Mouse (Mus musculus) hindbrain, postnatal 0 days (tissue): ENCODE measurements around the gene Myh13. TPM values are rescaled to one million over a fixed set of nuclear protein-coding genes. Genes with fewer than 3 reads are reported as not detected.

ENCODE experiments used
- ATAC-seq: fragments of 200-750 bp; cut with Nextera tagmentation; 2 replicates; pipeline ENCODE4 v1.8.0; 2017; ENCODE audit warnings: mild to moderate bottlenecking, moderate TSS enrichment, moderate library complexity
- DNase-seq: peaks from one replicate; pipeline ENCODE4 v3.0.0-alpha.2; 2015; ENCODE audit warnings: low spot score
- H3K27ac ChIP-seq: fragments of 300-500 bp; sonication (generic); 2 replicates; pipeline ENCODE4 v1.5.1; 2014; ENCODE audit warnings: mild to moderate bottlenecking
- H3K27me3 ChIP-seq: fragments of 300-500 bp; sonication (generic); 2 replicates; pipeline ENCODE4 v1.6.1; 2014; ENCODE audit warnings: low read length, mixed read lengths; ENCODE audit not compliant: insufficient read depth
- H3K36me3 ChIP-seq: fragments of 300-500 bp; sonication (generic); 2 replicates; pipeline ENCODE4 v1.6.1; 2014; ENCODE audit warnings: low read length, mixed read lengths; ENCODE audit not compliant: insufficient read depth
- H3K4me1 ChIP-seq: fragments of 300-500 bp; sonication (generic); 2 replicates; pipeline ENCODE4 v1.6.1; 2014; ENCODE audit warnings: antibody characterized with exemption, low read length, mixed read lengths; ENCODE audit not compliant: insufficient read depth
- H3K4me2 ChIP-seq: fragments of 300-500 bp; sonication (generic); 2 replicates; pipeline ENCODE4 v1.6.1; 2014; ENCODE audit warnings: low read depth, mild to moderate bottlenecking, low read length, moderate library complexity, mixed read lengths
- H3K4me3 ChIP-seq: fragments of 300-500 bp; sonication (generic); 2 replicates; pipeline ENCODE4 v1.5.1; 2014; ENCODE audit warnings: low read length
- H3K9ac ChIP-seq: fragments of 300-500 bp; sonication (generic); replicated peaks from 2 replicates; pipeline ENCODE4 v1.6.1; 2014; ENCODE audit warnings: mild to moderate bottlenecking, low read length, moderate library complexity, mixed read lengths
- H3K9me3 ChIP-seq: fragments of 300-500 bp; sonication (generic); 2 replicates; pipeline ENCODE4 v1.6.1; 2016; ENCODE audit warnings: low read length, mixed read lengths
- CTCF ChIP-seq: IDR thresholded peaks from 2 replicates; pipeline ENCODE4 v1.5.1; 2016; ENCODE audit warnings: antibody characterized with exemption, control low read depth, low read depth
- WGBS: fragments of 180-500 bp; shearing (Covaris S2); extraction: QIAGEN DNeasy Blood & Tissue Kit; methylation state at CpG from one replicate; pipeline ENCODE4 v1.1.7; 2014; 5-methylcytosine and 5-hydroxymethylcytosine counted together
- polyA plus RNA-seq: library from polyadenylated mRNA; unstranded; fragments of >200 nt; fragmentation: Nextera tagmentation; extraction: Ambion mirVana; gene quantifications from 2 replicates; pipeline ENCODE4 v1.2.1, GENCODE M21; 2015
- total RNA-seq: library from RNA; depleted of rRNA; stranded (reverse); fragments of >200 nt; gene quantifications from 2 replicates; pipeline ENCODE4 v1.2.3, GENCODE M21; 2014

Gene Myh13
- total and polyA plus RNA-seq, 2 experiments from 2014 or later: under 0.01 to 0.39 TPM

DNA sequence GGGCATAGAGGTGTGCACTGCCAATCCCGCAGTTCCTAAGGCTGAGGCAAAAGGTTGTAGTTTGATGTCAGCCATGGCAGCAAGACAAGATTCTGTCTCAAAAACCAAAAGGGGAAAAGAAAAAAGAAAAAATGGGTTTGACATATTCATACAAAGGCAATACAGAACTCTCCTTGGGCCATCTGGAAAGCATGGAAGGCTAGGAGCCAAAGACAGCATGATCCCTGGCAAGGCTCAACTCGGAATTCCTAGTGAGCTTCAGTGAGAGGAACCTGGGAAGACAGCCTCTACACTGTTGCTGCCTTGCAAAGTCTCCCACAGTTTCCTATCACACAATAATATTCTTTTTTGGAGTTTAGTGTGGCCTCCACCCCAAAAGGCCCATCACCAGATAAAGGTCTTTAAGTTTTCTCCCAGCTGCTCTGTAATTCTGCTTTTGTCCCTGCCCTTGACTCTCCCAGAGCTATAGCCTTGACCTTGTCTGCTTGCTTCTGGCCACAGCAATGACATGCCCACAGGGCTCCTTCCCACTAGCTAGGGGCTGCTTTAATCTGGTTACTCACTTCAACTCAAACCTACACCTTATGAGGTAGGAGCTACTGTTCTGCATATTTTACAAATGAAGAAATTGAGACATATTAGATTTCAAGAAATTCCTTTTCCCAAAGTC, 23.9 kb downstream of the Myh13 start:
- Histone ChIP-seq H3K4me1 (peaks cover 11% of the 10 kb centered on the region; the same call in 1 of the 2 replicates), H3K9ac (no peak overlapping the region), H3K4me3 (no peak overlapping the region), H3K27me3 (no peaks in the 10 kb centered on the region), H3K36me3 (no peaks in the 10 kb centered on the region), H3K9me3 (no peaks in the 10 kb centered on the region), H3K4me2 (no peak overlapping the region), H3K27ac (no peak overlapping the region; the same call in 1 of the 2 replicates)
- no peak for TF ChIP-seq CTCF
- ATAC-seq (no peak), DNase-seq (peak; percentile 56)
- 44% methylated on average over 2 of the region's 2 CpGs for WGBS

DNA sequence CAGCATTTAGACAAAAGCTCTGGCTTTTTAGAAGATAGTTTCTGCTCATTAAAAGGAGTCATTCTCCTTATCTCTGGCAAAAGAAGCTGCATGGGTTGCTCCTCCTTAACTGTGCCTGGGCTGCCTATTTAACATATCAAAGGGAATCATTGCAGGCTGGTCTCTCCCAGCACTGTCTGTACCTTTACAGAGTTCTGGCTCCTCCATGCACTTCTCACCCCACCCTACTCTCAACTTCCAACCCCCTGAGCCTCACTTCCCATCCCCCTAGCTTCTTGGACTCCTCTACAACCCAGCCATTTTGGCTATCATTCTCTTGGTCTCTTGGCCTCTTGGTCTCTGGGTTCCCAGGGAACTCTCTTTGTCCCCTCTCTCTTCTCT, 24.4 kb downstream of the Myh13 start:
- DNase-seq (no peak), ATAC-seq (no peak)
- Histone ChIP-seq H3K27ac (no peak overlapping the region), H3K27me3 (no peaks in the 10 kb centered on the region), H3K4me2 (no peak overlapping the region), H3K4me1 (peaks cover 11% of the 10 kb centered on the region; the same call in 1 of the 2 replicates), H3K36me3 (no peaks in the 10 kb centered on the region), H3K4me3 (no peak overlapping the region), H3K9me3 (no peaks in the 10 kb centered on the region), H3K9ac (no peak overlapping the region)
- TF ChIP-seq CTCF: no peak

DNA sequence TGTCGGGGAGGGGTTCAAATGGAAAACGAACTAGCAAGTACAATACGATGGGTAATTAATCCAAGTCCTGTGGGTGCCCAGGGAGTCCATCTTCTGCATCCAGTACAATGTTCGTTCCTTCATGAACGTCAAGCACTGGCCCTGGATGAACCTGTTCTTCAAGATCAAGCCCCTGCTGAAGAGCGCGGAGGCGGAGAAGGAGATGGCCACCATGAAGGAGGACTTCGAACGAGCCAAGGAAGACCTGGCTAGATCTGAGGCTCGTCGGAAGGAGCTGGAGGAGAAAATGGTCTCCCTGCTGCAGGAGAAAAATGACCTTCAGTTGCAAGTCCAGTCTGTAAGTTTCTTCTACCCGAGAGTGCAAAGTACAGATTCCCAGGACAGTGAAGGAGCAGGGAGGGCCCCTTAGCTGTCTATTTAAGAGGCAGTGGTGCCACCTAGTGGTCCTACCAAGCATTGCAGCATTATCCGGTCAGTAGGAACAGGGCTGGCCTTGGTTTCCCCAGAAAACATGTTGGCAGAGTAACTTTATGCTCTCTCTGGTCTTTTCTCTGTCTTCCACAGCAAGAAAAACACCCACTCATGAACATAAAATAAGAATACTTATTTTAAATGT, 28.8 kb downstream of the Myh13 start:
- peak; percentile 79; the same call in 1 of the 2 replicates for ATAC-seq
- no peak overlapping the region for H3K4me3 ChIP-seq
- no peak overlapping the region for H3K4me2 ChIP-seq
- 0 out of 2 replicates have a peak, but pooled peaks cover 9% of the 10 kb centered on the region for H3K4me1 ChIP-seq
- H3K36me3 ChIP-seq: no peaks in the 10 kb centered on the region
- 54% methylated on average over 14 of the region's 14 CpGs for WGBS
- no peak overlapping the region for H3K9ac ChIP-seq
- no peak overlapping the region for H3K27ac ChIP-seq
- H3K9me3 ChIP-seq: no peaks in the 10 kb centered on the region
- DNase-seq: peak; percentile 87
- peak; percentile 94 for TF ChIP-seq CTCF
- no peaks in the 10 kb centered on the region for H3K27me3 ChIP-seq

DNA sequence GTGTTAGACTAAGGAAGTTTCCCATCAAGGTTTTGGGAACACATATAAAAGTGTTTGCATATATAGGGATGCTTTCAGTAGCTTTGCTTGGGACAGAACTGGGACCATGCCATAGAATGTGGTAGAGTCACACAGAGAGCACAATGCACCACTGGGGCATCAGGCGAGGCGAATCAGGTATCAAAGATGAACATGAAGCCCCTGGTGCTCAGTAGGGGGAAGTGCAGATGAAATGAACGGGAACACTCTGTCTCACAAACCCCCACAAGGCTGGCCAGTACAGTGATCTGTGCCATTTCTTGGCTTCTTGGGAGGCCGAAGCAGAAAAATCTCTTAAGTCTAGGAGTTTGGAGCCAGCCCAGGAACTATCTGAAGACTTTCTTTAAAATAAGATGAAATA, 31.6 kb downstream of the Myh13 start:
- Histone ChIP-seq H3K4me1 (0 out of 2 replicates have a peak, but pooled peaks cover 6% of the 10 kb centered on the region), H3K27ac (no peak overlapping the region), H3K4me2 (no peak overlapping the region), H3K9ac (no peak overlapping the region), H3K27me3 (no peaks in the 10 kb centered on the region), H3K4me3 (no peak overlapping the region), H3K36me3 (no peaks in the 10 kb centered on the region), H3K9me3 (no peaks in the 10 kb centered on the region)
- DNase-seq (peak; percentile 10), ATAC-seq (no peak)
- peak; percentile 55 for TF ChIP-seq CTCF
- 49% methylated on average over 4 of the region's 4 CpGs for WGBS

DNA sequence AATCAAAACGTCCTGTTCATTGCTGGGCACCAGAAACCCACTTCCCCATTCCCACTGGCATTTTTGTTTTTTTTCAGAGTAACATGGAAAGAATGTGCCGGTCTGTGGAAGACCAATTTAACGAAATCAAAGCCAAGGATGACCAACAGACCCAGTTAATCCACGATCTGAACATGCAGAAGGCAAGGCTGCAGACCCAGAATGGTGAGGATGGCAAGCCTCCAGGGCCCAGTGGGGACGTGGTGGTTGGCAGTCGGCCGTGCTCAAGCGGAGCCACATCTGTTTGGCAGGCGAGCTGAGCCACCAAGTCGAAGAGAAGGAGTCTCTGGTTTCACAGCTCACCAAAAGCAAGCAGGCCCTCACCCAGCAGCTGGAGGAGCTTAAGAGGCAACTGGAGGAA, 36.6 kb downstream of the Myh13 start:
- DNase-seq (peak; percentile 41), ATAC-seq (no peak)
- H3K4me3 ChIP-seq: no peak overlapping the region
- WGBS: 52% methylated on average over 10 of the region's 10 CpGs
- no peaks in the 10 kb centered on the region for H3K4me1 ChIP-seq
- no peaks in the 10 kb centered on the region for H3K9me3 ChIP-seq
- H3K9ac ChIP-seq: no peak overlapping the region
- H3K27ac ChIP-seq: no peak overlapping the region
- no peaks in the 10 kb centered on the region for H3K27me3 ChIP-seq
- no peak for TF ChIP-seq CTCF
- H3K4me2 ChIP-seq: no peak overlapping the region
- no peaks in the 10 kb centered on the region for H3K36me3 ChIP-seq

DNA sequence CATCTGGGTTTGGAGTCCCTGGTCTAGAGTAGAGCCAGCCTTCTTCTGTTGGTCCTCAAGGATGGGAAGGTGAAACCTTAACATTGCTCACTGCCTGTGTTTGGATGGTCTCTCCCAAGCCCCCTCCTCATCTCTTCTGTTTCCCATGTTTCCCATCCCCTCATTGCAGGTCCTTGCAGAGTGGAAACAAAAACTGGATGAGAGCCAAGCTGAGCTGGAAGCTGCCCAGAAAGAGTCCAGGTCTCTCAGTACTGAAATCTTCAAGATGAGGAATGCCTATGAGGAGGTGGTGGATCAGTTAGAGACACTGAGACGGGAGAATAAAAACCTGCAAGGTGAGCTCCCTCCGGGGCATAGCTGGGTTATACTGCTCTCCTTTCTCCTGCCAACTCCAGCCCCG, 40.8 kb downstream of the Myh13 start:
- no peak for TF ChIP-seq CTCF
- Histone ChIP-seq H3K4me3 (no peak overlapping the region), H3K27ac (no peak overlapping the region), H3K9ac (no peak overlapping the region), H3K36me3 (no peaks in the 10 kb centered on the region), H3K9me3 (no peaks in the 10 kb centered on the region), H3K4me2 (no peak overlapping the region), H3K27me3 (no peaks in the 10 kb centered on the region), H3K4me1 (no peaks in the 10 kb centered on the region)
- WGBS: 64% methylated on average over 3 of the region's 3 CpGs
- DNase-seq (no peak), ATAC-seq (no peak)

DNA sequence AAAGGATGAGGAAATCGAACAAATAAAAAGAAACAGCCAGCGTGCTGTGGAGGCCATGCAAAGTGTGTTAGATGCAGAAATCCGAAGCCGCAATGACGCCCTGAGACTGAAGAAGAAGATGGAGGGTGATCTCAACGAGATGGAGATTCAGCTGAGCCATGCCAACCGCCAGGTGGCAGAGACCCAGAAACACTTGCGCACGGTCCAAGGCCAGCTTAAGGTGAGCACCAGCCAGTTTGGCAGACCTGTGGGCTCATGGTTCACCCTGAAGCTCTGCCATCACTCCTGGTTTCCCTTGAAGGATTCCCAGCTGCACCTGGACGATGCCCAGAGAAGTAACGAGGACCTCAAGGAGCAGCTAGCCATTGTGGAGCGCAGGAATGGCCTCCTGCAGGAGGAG, 43.1 kb downstream of the Myh13 start:
- DNase-seq: no peak
- H3K36me3 ChIP-seq: no peaks in the 10 kb centered on the region

More for the DNA sequence above, 43.1 kb downstream of the Myh13 start:
- no peak for ATAC-seq
- no peak for TF ChIP-seq CTCF
- Histone ChIP-seq H3K4me1 (no peaks in the 10 kb centered on the region), H3K9ac (no peak overlapping the region), H3K4me2 (no peak overlapping the region), H3K4me3 (no peak overlapping the region), H3K27me3 (no peaks in the 10 kb centered on the region), H3K27ac (no peak overlapping the region), H3K9me3 (no peaks in the 10 kb centered on the region)
- WGBS: 85% methylated on average over 12 of the region's 12 CpGs
